Mouse (Mus musculus): ENCODE measurements at regions not wholly inside any gene's neighbourhood (a gene's known extent, or its start where the extent isn't known, plus 50 kb on each side); places are given as distances from the start of the nearest gene placed in this dataset.

- TF ChIP-seq CTCF (IDR thresholded peaks at IDR 0.05), result no peak
- no peak for TF ChIP-seq POLR2A (IDR thresholded peaks at IDR 0.05; ENCODE audit: insufficient read depth, low read depth, low read length)
These were observed 186.9 kb upstream of the Sulf2 start for GRCm38 (mm10) chr2:166342407-166342806.

Measured in heart, adult 2 months (tissue).